Mouse (Mus musculus) gastrocnemius, postnatal 4 days (tissue): ENCODE measurements around the gene Rtel1. TPM values are rescaled to one million over a fixed set of nuclear protein-coding genes. Genes with fewer than 3 reads are reported as not detected.

ENCODE experiments used
- DNase-seq, 2 experiments: peaks; one replicate each; pipeline ENCODE4 v3.0.0; 2021 to 2022; ENCODE audit warnings: low spot score in 2 of 2, mixed read lengths in 2 of 2
- total RNA-seq, 2 experiments: library from RNA; stranded (reverse); gene quantifications; 2 replicates each; pipeline ENCODE4 v1.2.3; 2021

Gene Rtel1
- total RNA-seq, 2 experiments from 2014 or later = 37.0 to 40.9 TPM

DNA sequence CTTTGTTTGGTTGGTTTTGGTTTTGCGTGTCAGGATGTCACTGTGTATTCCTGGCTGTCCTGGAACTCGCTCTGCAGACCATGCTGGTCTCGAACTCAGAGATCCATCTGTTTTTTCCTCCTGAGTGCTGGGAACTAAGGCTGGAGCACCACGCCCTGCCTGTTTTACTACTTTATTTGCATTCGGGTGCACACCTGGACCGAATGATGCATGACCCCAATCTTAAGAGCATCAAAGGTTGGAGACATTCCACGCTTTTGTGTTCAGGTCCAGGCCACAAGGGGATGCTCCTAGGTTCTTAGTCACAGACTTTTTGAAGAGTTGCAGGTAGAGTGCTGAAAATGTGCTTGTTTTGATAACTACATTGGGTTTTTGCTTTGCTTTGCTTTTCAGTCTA lies 562 bp downstream of the Rtel1 start:
- DNase-seq = no peak

DNA sequence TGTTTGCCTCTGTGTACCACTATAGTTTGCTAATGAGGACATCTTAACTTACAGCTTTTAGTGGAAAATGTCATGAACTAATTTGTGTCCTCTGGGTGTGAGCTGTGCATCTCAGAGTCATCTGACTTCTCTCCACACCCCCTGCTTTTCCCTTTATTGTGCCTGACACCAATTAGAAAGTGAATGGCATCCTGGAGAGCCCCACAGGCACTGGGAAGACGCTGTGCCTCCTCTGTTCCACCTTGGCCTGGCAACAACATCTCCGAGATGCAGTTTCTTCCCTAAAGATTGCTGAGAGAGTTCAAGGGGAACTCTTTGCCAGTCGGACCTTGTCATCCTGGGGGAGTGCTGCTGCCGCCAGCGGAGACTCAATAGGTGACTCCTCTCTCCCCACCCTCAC lies 2.6 kb downstream of the Rtel1 start:
- DNase-seq = no peak

DNA sequence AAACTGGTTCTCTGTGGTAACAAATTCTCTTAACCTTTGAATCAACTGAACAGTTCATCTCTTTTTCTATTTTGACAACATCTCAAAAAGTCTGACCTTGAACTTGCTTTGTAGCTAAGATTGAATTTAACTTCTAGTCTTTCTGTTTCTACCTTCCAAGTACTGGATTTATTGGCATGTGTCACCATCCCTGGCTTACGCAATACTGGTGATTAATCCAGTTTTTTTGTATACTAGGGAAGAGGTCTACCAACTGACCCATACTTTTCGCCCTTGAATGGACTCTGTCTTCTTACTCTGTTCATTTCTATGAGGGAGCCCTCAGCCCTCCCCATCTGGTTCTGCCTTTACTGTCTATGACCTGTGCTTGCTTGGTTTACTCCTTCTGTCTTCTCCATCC lies 6.6 kb downstream of the Rtel1 start:
- no peak for DNase-seq

DNA sequence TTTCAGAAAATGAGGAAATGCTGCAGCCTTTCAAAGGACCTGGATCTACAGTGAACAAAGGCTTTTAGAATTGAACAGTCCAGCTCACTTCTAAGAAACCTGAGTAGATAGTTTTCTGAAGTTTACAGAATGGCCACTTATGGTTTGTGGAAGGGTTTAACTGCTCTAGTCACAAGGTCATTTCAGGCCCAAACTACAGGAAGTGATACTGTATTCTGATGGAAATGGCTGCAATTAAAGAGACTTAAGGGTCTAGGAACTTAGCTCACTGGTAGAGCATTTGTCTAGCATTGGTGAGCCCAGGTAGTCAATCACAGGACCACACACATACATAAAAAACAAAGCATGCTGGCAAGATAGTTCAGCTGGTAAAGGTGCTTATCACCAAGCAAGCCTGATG lies 13.0 kb downstream of the Rtel1 start:
- no peak for DNase-seq

DNA sequence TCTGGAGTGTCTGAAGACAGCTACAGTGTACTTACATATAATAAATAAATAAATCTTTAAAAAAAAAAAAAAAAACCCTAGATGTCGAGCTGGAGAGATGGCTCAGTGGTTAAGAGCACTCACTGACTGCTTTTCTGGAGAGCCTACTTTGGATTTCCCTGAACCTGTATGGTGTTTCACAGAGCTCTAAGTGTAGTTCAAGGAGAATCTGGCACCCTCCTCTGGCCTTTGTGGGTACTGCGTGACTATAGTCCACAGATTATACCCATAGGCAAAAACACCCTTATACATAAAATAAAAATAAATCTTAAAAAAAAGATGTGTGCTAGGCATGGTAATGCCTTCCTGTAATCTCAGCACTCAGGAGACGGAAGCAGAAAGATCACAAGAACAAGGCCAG lies 14.5 kb downstream of the Rtel1 start:
- peak in 1 of 2 experiments; percentile 63 for DNase-seq

DNA sequence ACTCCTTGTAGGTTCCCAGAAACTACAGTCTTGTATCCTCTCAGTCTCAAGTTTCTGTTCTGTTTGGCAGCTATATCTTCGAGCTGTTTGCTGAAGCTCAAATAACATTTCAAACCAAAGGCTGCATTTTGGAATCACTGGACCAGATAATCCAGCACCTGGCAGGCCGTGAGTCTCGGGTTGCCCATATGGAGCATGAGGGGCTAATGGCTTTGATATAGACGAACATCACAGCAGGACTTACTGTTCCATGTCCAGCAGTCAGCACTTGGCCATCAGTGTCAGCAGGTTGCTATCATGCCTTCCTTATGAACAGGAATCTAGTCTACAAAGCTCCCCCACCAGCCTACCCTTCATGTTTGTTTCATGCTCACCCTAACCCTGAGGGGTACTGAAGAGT lies 20.9 kb downstream of the Rtel1 start:
- no peak for DNase-seq

DNA sequence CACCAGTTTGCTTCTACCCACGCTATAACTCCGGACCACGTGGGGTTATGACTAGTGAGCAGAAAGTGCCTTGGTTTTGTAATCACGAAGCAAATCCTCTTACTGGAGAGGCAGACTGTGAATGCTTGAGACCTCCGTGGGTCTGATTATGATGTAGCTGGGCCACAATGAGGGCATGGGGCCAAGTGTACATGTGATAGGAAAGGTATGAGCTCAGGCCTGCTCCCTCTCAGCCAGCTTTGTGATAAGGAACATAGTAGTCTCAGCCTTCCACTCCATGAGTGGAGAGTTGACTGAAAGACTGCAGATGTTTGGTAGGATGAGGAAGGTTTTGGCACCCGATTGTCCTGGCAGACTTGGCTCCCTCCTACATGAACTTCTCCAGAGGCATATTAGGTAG lies 23.2 kb downstream of the Rtel1 start:
- no peak for DNase-seq

DNA sequence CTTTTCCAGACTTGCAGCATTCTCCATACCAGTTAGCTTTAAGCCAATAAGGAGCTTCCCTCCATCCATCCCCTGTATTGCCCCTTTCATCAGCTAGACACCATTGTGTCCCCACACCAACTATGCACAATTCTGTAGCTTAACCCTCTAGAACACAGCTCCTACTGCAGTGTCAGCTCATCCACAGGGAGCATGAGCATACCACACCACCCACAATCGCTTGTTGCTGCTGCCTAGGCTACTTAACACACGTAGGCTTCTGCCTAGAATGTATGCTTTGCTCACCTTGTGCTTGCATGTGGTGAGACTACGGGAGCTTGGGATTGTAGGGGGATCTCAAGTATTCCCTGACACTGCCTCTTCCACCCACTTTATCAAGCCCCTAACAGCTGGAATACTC lies 37.2 kb downstream of the Rtel1 start:
- DNase-seq = no peak

DNA sequence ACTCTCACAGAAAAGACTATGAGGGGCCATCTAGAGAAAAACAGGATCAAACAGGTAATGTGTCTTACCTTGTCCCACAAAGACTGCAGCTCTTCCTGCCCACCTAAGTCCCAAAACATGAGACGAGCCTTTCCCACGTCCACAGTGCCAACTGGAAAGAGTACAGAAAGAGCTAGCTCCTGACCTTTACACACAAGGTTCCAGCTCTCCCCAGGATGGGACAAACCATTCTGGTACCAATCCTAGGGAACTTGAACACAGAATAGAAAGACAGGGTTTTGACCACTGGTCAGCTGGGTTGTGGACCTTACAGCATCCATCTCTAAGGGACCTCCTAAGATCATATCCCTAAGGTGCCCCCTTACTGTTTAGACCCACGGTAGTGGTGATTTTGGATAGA lies 44.4 kb downstream of the Rtel1 start:
- DNase-seq = no peak

DNA sequence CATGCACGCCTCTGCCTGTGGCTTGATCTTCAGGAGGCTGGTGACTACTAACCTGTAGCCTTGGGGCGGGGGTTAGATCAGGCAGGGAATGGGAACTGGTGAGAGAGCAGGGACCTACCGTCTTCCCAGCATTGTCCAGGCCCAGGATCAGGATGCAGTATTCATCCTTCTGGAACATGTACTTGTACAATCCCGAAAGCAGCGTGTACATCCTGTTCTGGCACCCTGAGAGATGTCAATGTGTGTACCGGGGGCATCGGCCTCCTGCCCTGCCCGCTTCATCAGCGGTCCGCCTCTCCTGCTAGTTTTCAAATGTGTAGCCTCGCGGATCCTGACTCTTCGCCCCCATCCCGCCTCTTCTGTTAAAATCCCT lies 44.9 kb downstream of the Rtel1 start:
- no peak for DNase-seq

DNA sequence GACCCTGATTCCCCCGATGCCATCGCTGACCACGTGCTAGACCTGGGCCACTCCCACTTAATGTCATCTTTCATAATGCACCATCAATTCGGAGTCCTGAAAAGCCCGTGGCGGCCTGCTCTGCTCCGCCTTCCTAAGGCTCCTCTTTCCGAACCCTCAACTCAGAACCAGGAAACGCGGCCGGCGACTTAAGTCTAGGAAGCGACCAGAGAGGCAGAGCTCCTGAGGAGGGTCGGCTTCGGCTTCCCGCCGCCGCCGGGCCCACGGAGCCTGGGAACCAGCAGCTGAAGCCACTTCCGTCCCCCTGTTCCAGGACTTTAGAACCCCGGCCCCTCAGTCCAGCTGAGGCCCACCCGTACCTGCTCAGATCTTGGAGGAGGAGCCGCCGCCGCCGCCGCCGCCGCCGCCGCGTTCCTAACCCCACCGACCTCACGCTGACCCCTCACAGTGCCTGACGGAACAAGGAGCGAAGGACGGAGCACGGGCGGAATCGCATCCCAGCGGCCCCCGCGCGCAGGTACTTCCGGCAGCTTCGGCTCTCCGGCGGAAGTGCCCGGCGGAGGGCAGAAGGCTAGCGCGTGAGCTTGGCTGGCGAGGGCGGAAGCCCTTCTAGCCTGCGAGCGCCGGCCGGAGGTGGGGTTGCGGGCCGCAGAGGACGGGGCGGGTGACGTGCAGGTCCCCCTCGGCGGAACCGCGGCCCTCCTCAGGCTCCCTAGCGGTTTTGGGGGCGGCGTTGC lies 45.5 kb downstream of the Rtel1 start, which contains the start of the genes Zgpat and Arfrp1:
Gene Zgpat, plus strand, starts transcription at position 69 of the 737 bp plus-strand sequence.
Gene Arfrp1, minus strand, starts transcription at position 545 of the 737 bp plus-strand sequence.
- peak; percentile 77 to 90 for DNase-seq

DNA sequence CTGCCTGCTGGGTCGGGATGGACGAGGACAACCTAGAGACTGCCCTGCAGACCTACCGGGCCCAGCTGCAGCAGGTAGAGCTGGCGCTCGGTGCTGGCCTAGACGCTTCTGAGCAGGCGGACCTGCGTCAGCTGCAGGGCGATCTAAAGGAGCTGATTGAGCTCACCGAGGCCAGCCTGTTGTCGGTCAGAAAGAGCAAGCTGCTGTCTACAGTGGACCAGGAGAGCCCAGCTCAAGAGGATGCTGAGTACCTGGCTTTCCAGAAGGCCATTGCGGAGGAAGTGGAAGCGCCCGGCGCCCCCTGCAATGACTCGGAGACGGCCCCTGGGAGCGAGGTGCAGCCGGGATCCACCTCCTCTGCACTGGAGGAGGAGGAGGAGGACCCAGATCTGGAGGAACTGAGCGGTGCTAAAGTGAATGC lies 46.1 kb downstream of the Rtel1 start:
- DNase-seq = no peak

DNA sequence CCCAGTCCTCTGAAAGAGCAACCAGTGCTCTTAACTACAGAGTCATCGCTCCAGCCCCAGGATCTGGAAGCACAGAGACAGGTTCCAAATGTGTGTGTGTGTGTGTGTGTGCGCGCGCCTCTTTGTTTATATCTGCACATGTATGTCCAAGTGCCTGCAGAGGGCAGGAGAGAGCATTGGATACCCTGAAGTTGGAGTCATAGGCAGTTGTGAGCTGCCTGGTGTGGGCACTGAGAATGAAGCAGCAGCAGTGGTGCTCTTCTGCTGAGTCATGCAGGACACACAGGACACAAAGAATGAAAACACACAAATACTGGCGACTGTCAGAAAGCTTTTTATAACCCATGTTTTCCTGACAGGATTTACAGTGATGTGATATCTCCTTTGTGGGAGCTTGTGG lies 50.5 kb downstream of the Rtel1 start:
- DNase-seq = no peak

DNA sequence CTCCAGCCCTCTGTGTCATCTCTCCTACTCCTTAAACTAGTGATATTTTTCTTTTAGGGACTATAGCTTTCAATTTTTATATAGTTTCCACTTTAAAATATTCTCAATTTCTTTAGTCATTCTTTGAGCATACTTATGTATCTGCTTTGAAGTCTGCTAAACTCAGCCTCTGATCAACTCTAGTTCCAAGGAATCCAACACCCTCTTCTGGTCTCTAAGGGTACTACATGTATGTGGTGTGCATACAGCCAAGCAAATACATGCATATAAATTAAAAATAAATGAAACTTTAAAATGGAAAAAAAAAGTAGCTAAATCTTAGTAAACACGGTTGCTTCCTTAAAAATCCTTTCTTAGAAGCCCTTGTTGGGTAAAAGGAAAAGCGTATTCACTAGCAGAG lies 56.2 kb downstream of the Rtel1 start:
- no peak for DNase-seq

DNA sequence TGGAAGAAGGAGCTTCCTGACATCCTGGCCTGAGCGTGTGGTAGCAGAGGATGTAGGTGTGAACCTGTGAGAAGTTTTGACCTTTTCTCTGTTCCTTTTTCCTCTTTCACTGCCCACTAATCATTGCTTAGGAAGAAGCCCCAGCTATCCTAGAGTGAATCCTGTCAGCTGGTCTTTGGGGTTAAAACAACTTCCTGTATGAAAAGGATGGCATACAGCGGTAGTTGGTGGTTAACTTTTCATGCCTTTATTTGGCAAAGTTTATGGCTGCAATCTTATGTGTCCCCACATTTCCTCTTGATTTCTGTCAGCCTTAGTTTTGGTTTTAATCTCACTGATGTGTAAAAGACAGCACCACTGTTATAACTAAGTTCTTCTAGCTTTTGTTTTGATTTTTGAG lies 57.7 kb downstream of the Rtel1 start:
- DNase-seq = no peak

DNA sequence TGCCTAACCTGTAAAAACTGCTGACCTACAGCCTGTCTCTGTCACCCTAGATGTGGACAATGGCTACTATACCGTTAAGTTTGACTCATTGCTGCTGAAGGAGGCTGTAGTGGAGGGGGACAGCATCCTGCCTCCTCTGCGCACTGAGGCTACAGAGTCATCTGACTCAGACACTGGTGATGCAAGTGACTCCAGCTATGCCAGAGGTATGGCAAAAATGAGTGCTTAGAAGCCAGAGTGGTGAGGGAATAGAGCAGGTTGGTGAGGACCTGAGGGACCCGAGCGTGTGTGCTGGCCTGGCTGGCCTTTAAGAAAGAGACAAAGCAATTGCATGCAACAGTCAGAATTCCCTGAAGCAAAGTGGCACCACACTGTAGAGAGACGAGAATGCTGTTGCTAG lies 59.2 kb downstream of the Rtel1 start:
- no peak for DNase-seq

DNA sequence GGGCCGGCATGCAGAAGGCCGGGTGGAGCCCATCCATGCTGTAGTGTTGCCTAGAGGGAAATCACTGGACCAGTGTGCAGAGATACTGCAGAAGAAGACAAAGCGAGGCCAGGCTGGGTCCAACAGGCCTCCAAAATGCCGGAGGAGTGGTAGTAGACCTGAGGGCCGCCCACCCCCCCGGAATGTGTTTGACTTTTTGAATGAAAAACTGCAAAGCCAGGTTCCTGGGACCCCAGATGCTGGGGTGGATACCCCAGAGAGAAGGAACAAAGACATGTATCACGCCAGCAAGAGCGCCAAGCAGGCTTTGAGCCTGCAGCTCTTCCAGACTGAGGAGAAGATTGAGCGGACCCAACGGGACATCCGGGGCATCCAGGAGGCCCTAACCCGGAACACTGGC lies 60.2 kb downstream of the Rtel1 start, which contains the start of gene Lime1:
Gene Lime1, plus strand, starts transcription at position 301 of the 400 bp plus-strand sequence.
- no peak for DNase-seq

DNA sequence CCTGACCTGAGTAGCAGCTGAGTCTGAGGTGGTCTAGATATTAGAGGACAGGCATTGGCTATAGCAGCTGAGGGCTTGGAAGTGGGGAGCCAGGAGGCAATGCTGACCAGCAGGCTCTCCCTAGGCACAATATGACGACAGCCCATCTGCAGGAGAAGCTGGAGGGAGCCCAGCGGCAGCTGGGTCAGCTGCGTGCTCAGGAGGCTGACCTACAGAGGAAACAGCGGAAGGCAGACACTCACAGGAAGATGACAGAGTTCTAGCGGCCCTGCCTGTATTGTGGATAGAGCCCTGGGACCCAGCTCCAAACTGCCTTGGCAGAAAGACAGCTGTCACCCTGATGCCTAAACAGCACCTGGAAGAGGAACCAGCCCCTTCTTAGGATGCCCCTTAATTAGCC lies 60.7 kb downstream of the Rtel1 start:
- no peak for DNase-seq

DNA sequence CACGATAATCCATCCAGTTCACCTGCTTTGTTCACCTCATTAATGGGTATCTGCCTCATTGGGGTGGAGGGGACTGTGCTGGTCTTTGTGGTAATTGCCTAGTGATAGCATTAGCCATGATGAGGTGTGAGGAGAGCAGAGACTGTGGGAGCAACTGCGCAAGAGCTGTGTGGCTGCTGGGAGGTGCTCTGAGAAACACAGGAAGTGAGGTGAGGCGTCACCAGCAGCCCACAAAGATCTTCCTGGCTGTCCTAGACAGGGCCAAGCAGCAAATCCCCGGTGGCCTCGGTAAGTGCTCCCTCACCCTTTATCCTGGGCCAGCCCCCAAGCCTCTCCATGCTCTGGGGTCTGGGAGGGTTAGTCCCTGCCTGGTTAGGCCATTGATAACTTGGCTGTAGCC lies 61.6 kb downstream of the Rtel1 start:
- DNase-seq = no peak

DNA sequence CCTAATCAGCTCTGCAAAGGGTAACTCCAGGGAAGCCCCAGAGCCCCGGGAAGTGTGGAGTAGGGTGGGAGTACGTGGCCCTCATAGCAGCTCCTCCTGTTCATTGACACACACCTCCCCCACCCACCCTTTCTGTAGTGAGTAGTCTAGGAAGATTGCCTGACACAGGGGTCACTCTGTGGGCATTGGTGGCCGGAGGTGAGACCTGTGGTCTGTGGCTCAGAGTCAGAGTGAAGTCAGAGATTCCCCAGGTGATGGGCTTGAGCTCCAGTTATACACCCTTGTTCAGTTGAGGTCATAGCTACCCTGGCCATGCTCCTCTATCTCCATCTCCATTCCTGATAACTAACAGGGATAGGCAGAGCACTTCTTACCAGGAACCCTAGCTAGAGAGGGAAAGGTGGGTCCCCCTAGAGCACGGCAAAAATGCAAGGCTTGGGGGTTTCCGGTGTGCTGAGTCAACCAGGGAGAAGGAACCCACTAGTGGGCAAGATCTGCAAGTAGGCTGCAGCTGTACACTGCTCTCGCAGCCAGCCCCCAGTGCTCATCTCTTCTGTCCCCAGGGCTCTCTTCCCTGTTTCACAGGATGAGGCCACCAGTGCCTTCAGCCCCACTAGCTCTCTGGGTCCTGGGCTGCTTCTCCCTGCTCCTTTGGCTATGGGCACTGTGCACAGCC lies 62.2 kb downstream of the Rtel1 start:
- no peak for DNase-seq

DNA sequence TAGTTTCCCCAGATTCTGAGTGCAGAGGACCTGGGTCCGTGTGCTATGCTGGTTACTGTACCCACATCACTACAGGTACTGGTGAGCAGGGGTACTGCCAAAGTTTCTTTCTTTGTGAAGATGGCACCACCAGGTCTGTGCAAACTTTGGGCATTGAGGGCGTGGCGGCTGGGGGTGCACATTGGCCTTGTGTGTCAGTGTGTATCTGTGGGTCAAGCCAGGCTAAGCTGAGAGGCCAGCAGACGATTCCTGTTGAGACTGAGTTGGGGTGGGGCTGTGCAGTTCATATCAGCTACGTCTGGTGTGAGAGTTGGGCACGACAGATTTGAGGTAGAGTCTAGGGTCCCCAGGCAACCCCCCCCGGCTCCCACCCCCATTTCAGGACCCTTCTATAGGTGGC lies 64.9 kb downstream of the Rtel1 start:
- no peak for DNase-seq

DNA sequence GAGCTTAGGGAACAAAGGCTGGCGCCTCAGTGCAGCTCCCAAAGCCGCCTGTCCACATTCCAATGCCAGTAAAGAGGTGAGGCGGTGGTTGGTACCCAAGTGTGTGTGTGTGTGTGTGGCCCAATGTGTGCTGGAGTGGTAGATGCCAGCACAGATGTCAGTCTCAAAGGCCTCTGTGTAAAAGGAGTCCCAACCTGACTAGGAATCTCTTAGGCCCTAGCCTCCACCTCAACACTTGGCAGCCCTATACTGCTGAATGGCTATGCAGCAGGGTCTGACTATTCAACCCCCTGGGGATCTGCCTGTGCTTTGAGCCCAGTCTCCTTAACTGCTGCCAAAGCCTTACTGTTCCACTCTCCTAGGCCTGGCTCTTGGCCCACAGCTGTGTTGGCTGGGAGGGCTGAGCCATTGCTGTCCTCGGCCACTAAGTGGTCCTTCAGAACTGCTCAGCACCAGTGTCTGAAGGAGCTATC lies 65.4 kb downstream of the Rtel1 start:
- peak; percentile 65 to 83 for DNase-seq

DNA sequence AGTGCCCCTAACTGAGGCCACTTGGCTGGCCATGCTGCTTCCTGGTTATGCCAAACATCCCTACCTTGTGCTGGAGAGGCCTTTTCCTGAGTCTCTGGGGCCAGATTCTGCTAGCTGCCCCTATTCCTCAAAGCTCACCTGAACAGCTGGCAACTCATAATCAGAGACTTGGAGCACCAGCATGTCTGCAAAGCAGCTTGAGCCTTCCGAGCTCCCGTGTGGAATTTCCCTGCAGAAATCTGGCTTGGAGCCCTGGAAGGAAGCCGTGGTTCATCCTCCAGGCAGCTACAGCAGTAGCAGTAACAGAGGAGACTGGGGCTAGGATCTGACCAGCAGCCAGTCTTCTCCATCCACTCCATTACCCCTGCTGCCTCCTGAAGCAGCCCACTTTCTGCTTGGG lies 66.3 kb downstream of the Rtel1 start:
- DNase-seq = peak; percentile 51 to 79
